Mouse (Mus musculus): ENCODE results near the gene Trdmt1.

DNA sequence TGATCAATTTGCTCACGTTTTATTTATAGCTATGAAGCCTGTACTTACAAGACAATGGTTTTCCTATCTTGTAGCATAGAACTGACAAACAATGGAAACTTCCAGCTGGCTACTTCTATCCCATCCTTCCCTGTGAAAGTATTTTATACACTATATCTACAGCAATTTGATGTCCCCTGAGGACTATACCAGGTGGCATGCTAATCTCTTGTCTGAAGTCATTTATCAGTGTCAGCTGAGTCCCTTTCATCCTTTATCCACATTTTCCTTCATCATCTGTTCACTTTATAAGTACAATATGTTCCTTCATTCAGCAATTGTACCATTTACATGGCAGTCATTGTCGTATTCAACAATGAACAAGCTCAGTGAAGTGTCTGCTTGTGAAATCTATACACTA lies 17.3 kb downstream of the Trdmt1 start:
- TF ChIP-seq CTCF (IDR thresholded peaks at IDR 0.05; ENCODE audit: borderline replicate concordance, control insufficient read depth, extremely low read depth, insufficient read depth, low read length, poor library complexity) (no peak), POLR2A (IDR thresholded peaks at IDR 0.05; ENCODE audit: control insufficient read depth, extremely low read depth, insufficient read depth, low read length, poor library complexity) (no peak)
